In the genomic region with DNA sequence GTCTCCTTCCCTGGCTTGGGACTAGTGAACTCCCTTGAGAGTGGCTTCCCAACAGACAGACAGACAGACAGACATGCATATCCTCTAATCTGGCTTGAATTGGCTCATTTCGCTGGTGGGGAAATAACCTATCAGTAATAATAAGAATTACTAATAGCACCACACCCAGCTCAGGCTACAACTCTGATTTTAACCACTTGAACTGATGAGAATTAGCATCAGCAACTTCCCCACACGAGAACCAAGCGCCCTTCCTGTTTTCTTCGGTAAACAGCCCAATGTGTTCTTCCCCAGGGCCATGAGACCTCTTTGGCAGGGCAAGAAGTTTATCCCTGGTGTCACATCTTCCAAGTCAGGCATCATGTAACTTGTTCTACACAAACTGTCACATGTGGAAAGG, we compare ENCODE assay signal across 15 mouse cellular contexts.
"Had no signal": no experiment of that assay in that cellular context is flagged by ENCODE, and none has a peak within 500 bp of the region (broad histone marks: within the 10 kb centered on the region; RNA-seq: fewer than 3 reads in every experiment).

No protein-coding gene starts in this region.

- H3K9ac ChIP-seq: liver, embryonic 13.5 days; liver, embryonic 15.5 days; liver, postnatal 0 days; lung, embryonic 15.5 days; midbrain, embryonic 12.5 days; neural tube, embryonic 12.5 days; stomach, embryonic 15.5 days had no signal

- H3K9me3 ChIP-seq: liver, embryonic 13.5 days; liver, embryonic 15.5 days; lung, embryonic 15.5 days; megakaryocyte, embryonic 14.5 days; midbrain, embryonic 12.5 days; neural tube, embryonic 12.5 days; stomach, embryonic 15.5 days had no signal

- H3K4me1 ChIP-seq: lung, embryonic 15.5 days; stomach, embryonic 15.5 days had no signal

- H3K4me2 ChIP-seq: liver, embryonic 13.5 days; liver, embryonic 15.5 days; lung, embryonic 15.5 days; midbrain, embryonic 12.5 days; neural tube, embryonic 12.5 days; stomach, embryonic 15.5 days had no signal

- ATAC-seq: liver, postnatal 0 days; lung, postnatal 0 days had no signal

- H3K27ac ChIP-seq: liver, embryonic 13.5 days; liver, embryonic 15.5 days; lung, embryonic 15.5 days; midbrain, embryonic 12.5 days; neural tube, embryonic 12.5 days; stomach, embryonic 15.5 days; stomach, postnatal 0 days had no signal

- DNase-seq: liver, embryonic 13.5 days; liver, postnatal 0 days; lung, adult 2 months; lung, postnatal 4 days; thymus, adult 2 months; thymus, postnatal 25 days; thymus, postnatal 4 days had no signal

- H3K27me3 ChIP-seq: liver, embryonic 13.5 days; liver, embryonic 15.5 days; lung, embryonic 15.5 days; megakaryocyte, embryonic 14.5 days; midbrain, embryonic 12.5 days; neural tube, embryonic 12.5 days; stomach, embryonic 15.5 days had no signal

- H3K4me3 ChIP-seq: liver, embryonic 13.5 days; liver, embryonic 15.5 days; lung, embryonic 15.5 days; megakaryocyte, embryonic 14.5 days; midbrain, embryonic 12.5 days; neural tube, embryonic 12.5 days; stomach, embryonic 15.5 days had no signal

- H3K36me3 ChIP-seq: lung, embryonic 15.5 days; midbrain, embryonic 12.5 days; neural tube, embryonic 12.5 days; stomach, embryonic 15.5 days had no signal
